Mouse (Mus musculus) liver, postnatal 0 days (tissue): ENCODE data around the gene Trim47. TPM values are rescaled to one million over a fixed set of nuclear protein-coding genes. Genes with fewer than 3 reads are reported as not detected.

Source experiments
- ATAC-seq: fragments of 200-750 bp; cut with Nextera tagmentation; 2 replicates; pipeline ENCODE4 v1.8.0; 2017; ENCODE audit warnings: mild to moderate bottlenecking, moderate library complexity
- DNase-seq: peaks from one replicate; pipeline ENCODE4 v3.0.0-alpha.2; 2016
- H3K27ac ChIP-seq: fragments of 300-500 bp; sonication (generic); 2 replicates; pipeline ENCODE4 v1.5.1; 2014; ENCODE audit warnings: antibody characterized with exemption, moderate library complexity, mild to moderate bottlenecking, low read depth
- H3K27me3 ChIP-seq: fragments of 300-500 bp; sonication (generic); 2 replicates; pipeline ENCODE4 v1.6.1; 2014; ENCODE audit warnings: low read length, control low read depth, mixed read lengths; ENCODE audit not compliant: insufficient read depth
- H3K36me3 ChIP-seq: fragments of 300-500 bp; sonication (generic); replicated peaks from 2 replicates; pipeline ENCODE4 v1.6.1; 2014; ENCODE audit warnings: mild to moderate bottlenecking, control low read depth, low read length, moderate library complexity, mixed read lengths; ENCODE audit not compliant: insufficient read depth
- H3K4me1 ChIP-seq: fragments of 300-500 bp; sonication (generic); 2 replicates; pipeline ENCODE4 v1.6.1; 2014; ENCODE audit warnings: antibody characterized with exemption, mild to moderate bottlenecking, control low read depth; ENCODE audit not compliant: insufficient read depth
- H3K4me2 ChIP-seq: fragments of 300-500 bp; sonication (generic); 2 replicates; pipeline ENCODE4 v1.6.1; 2014; ENCODE audit warnings: low read depth, mild to moderate bottlenecking, low read length, moderate library complexity, mixed read lengths
- H3K4me3 ChIP-seq: fragments of 300-500 bp; sonication (generic); 2 replicates; pipeline ENCODE4 v1.5.1; 2014; ENCODE audit warnings: low read depth, low read length
- H3K9ac ChIP-seq: fragments of 300-500 bp; sonication (generic); replicated peaks from 2 replicates; pipeline ENCODE4 v1.6.1; 2014; ENCODE audit warnings: mild to moderate bottlenecking, moderate library complexity
- H3K9me3 ChIP-seq: fragments of 300-500 bp; sonication (generic); 2 replicates; pipeline ENCODE4 v1.6.1; 2016; ENCODE audit warnings: mild to moderate bottlenecking, control low read depth, low read length, mixed read lengths
- CTCF ChIP-seq: sonication (generic); IDR thresholded peaks from 2 replicates; pipeline ENCODE4 v1.5.1; 2016; ENCODE audit warnings: antibody characterized with exemption, low read depth
- EP300 ChIP-seq: IDR thresholded peaks from 2 replicates; pipeline ENCODE4 v1.6.1; 2016; ENCODE audit warnings: antibody characterized with exemption, low read depth, mild to moderate bottlenecking
- WGBS: fragments of 180-500 bp; shearing (Covaris S2); extraction: QIAGEN DNeasy Blood & Tissue Kit; methylation state at CpG from one replicate; pipeline ENCODE4 v1.1.7; 2014; ENCODE audit not compliant: insufficient replicate concordance; 5-methylcytosine and 5-hydroxymethylcytosine counted together
- polyA plus RNA-seq: library from polyadenylated mRNA; unstranded; fragments of >200 nt; fragmentation: Nextera tagmentation; extraction: Ambion mirVana; gene quantifications from 2 replicates; pipeline ENCODE4 v1.2.1, GENCODE M21; 2015

The Trim47 gene
- polyA plus RNA-seq, 1 experiment from 2014 or later: 5.7 TPM

- ATAC-seq (peak; percentile 54), DNase-seq (peak; percentile 62)
- TF ChIP-seq CTCF: no peak
- TF ChIP-seq EP300: no peak
- peaks cover 32% of the 10 kb centered on the region for H3K36me3 ChIP-seq
- H3K4me3 ChIP-seq: peak overlapping the region; percentile 59
- peak overlapping the region; percentile 71 for H3K9ac ChIP-seq
- H3K9me3 ChIP-seq: no peaks in the 10 kb centered on the region
- H3K27me3 ChIP-seq: no peaks in the 10 kb centered on the region
- WGBS: 23% methylated on average over 7 of the region's 7 CpGs
- peak overlapping the region; percentile 95 for H3K27ac ChIP-seq
- peaks cover 31% of the 10 kb centered on the region for H3K4me1 ChIP-seq
- H3K4me2 ChIP-seq: peak overlapping the region; percentile 77
Measured at GRCm38 (mm10) chr11:116076836-116077235, 50.2 kb downstream of the Trim47 start.

DNA sequence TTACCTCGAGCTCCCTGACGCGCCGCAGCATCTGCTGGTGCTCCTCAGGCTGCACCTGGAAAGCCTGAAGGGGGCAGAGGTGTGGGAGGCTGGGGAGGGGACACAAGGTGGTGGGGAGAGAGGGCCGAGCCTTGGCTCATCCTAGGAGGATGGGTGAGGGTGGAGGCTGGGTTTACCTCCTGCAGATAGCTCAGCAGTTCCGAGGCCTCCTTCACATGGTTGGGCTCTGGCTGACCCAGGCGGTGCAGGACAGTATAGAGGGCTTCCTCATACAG, 50.8 kb downstream of the Trim47 start:
- ATAC-seq (no peak), DNase-seq (no peak)
- Histone ChIP-seq H3K4me3 (peak overlapping the region; percentile 59), H3K9ac (peak overlapping the region; percentile 71), H3K27me3 (no peaks in the 10 kb centered on the region), H3K27ac (peak overlapping the region; percentile 95), H3K4me1 (peaks cover 31% of the 10 kb centered on the region), H3K4me2 (peak overlapping the region; percentile 77), H3K9me3 (no peaks in the 10 kb centered on the region), H3K36me3 (peaks cover 26% of the 10 kb centered on the region)
- TF ChIP-seq CTCF (no peak), EP300 (no peak)
- 49% methylated on average over 7 of the region's 7 CpGs for WGBS

DNA sequence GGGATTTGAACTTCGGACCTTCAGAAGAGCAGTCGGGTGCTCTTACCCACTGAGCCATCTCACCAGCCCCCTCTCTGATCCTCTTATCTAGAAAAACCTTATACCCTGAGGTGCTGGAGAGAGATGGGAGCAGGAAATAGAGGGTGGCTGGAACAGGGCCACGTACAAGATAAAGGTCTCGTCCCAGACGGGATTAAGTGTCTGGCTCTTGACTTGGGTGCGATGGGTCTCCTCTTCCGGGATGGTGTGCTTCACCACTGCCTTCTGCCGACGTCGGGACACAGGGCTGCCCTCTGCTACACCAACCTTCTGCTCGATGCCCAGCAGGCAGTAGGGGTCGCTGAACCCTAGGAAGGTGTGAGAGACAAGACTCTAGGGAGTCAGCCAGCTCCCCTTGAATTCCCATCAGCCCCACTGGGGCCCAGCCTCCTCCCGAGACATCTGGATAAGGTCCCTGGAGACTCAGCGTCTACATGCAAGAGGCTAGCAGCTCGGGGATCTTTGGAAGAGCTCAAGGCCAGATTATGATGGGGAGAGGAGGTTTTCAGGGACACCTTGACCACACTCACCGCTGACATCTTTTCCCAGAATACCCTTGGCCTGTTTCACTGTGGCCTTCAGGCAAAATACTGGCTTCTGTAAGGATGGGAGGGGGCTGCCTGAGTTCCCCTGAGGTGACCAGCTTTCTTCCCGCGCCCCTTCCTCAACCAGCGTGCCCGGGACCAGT, 51.3 kb downstream of the Trim47 start:
- 50% methylated on average over 20 of the region's 20 CpGs for WGBS
- Histone ChIP-seq H3K9me3 (no peaks in the 10 kb centered on the region), H3K4me1 (peaks cover 31% of the 10 kb centered on the region), H3K36me3 (peaks cover 21% of the 10 kb centered on the region), H3K4me3 (no peak overlapping the region; the same call in 1 of the 2 replicates), H3K27me3 (no peaks in the 10 kb centered on the region), H3K4me2 (peak overlapping the region; percentile 77), H3K9ac (peak overlapping the region; percentile 71; the same call in 1 of the 2 replicates), H3K27ac (peak overlapping the region; percentile 95)
- DNase-seq (no peak), ATAC-seq (no peak)
- TF ChIP-seq CTCF (peak; percentile 42), EP300 (no peak)

DNA sequence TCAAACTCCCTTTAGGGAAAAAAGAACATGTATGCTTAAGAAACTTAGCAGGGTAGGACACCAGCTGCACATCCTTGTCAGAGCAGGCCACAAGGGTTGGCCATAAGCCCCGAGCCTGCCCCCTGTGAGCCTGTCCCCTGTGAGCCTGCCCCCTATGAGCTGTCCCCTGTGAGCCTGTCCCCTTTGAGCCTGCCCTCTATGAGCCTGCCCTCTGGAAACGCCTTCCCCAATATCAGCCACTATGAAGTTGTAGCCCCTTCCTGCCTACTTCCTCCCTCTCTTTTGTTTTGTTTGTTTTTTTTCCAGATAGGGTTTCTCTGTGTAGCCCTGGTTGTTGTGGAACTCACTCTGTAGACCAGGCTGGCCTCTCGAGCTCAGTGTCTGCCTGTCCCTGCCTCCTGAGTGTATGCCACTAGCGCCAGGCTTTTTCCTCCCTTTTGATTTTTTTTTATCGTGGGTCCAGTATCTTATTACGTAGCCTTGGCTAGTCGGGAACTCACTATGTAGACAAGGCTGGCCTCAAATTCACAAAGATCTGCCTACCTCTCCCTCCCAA, 52.5 kb downstream of the Trim47 start:
- Histone ChIP-seq H3K36me3 (peaks cover 9% of the 10 kb centered on the region), H3K4me1 (peaks cover 31% of the 10 kb centered on the region), H3K9ac (no peak overlapping the region), H3K27ac (no peak overlapping the region), H3K9me3 (no peaks in the 10 kb centered on the region), H3K4me3 (no peak overlapping the region), H3K4me2 (no peak overlapping the region), H3K27me3 (no peaks in the 10 kb centered on the region)
- no peak for ATAC-seq
- DNase-seq: no peak
- 52% methylated on average over 7 of the region's 7 CpGs for WGBS
- no peak for TF ChIP-seq EP300
- no peak for TF ChIP-seq CTCF

DNA sequence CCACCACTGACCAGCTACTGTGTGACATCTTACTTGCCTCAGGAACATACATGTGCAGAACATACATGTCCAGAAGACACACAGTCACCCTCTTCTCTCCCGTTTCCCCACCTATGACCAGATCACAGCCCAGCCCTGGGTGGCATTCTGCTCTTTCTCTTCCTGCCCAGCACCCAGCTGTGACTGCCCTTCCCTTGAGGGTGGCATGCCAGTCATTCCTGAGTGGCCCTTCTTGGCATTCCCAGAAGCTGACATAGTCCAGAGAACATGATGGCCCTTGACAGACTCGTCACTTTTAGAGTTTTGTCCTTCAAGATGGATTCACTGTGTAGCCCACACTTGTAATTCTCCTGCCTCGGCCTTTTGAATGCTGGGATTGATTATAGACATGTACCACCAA, 54.4 kb downstream of the Trim47 start:
- peaks cover 19% of the 10 kb centered on the region for H3K4me1 ChIP-seq
- no peaks in the 10 kb centered on the region for H3K27me3 ChIP-seq
- ATAC-seq (no peak), DNase-seq (no peak)
- no peak overlapping the region for H3K4me2 ChIP-seq
- TF ChIP-seq CTCF (no peak), EP300 (no peak)
- no peaks in the 10 kb centered on the region for H3K9me3 ChIP-seq
- 89% methylated on average over 3 of the region's 3 CpGs for WGBS
- no peak overlapping the region for H3K9ac ChIP-seq
- no peak overlapping the region for H3K27ac ChIP-seq
- H3K4me3 ChIP-seq: no peak overlapping the region
- no peaks in the 10 kb centered on the region for H3K36me3 ChIP-seq

GRCm38 (mm10) chr11:116071510-116071909, 55.5 kb downstream of the Trim47 start:
- no peaks in the 10 kb centered on the region for H3K9me3 ChIP-seq
- 49% methylated on average over 5 of the region's 5 CpGs for WGBS
- ATAC-seq (no peak), DNase-seq (peak; percentile 72)
- TF ChIP-seq CTCF: peak; percentile 72
- no peak for TF ChIP-seq EP300
- no peaks in the 10 kb centered on the region for H3K27me3 ChIP-seq
- no peaks in the 10 kb centered on the region for H3K36me3 ChIP-seq
- no peak overlapping the region for H3K4me2 ChIP-seq
- peaks cover 9% of the 10 kb centered on the region; the same call in 1 of the 2 replicates for H3K4me1 ChIP-seq
- no peak overlapping the region for H3K4me3 ChIP-seq
- no peak overlapping the region for H3K9ac ChIP-seq
- no peak overlapping the region for H3K27ac ChIP-seq
